In the genomic region with DNA sequence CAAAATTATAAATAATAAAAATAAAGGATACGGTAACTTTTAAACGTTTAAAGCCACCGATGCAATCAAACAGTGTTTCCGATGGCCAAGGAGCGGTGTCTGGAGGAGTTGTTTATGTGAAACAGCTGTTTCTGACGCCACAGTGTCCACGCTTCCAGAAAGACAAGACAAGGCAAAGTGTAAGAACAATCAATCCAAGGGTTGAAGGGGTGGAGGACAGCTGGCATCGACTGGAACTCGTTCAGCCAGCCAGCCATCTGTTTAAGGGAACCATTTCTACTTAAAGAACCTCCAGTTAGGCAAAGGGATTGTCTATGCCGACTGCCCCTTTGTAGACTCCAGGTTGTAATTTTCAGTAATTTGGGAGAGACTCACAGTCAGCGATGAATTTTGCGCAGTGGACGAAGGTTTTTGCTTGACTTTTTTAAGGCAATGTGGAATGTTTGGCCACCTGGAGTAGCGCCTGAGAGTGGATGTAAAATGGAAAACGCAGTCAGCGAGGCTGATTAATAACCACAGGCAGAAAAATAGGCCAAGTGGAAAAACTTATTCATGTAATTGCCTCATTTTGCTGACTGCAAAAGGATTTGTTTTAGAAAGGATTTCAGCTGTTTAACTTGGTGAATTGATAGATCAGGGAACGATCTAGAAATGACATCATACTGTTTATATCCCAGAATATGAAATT, we compare ENCODE assay signal across 12 mouse cellular contexts. TPM values are rescaled to one million over a fixed set of nuclear protein-coding genes. Genes with fewer than 3 reads are reported as not detected.
DNase-seq lines count a peak whose midpoint lies in the region; ATAC-seq lines count a peak whose summit lies in the region.
"Had no signal": no experiment of that assay in that cellular context is flagged by ENCODE, and none has a peak within 500 bp of the region (broad histone marks: within the 10 kb centered on the region; RNA-seq: fewer than 3 reads in every experiment).

No protein-coding gene starts in this region.

- H3K27ac ChIP-seq in heart, embryonic 13.5 days (replicated peaks) = no peak overlapping the region
- H3K27ac ChIP-seq in embryonic facial prominence, embryonic 13.5 days = peak overlapping the region; percentile 7; the same call in 1 of the 2 replicates
- H3K27ac ChIP-seq in lung, embryonic 16.5 days (ENCODE audit: low read length) = 0 out of 2 replicates have a peak overlapping the region, but pooled peaks have one; percentile 36
- H3K27ac ChIP-seq: neural tube, embryonic 12.5 days had no signal

- 76% methylated on average over 17 of the region's 17 CpGs for WGBS in heart, embryonic 13.5 days
- 50% methylated on average over 17 of the region's 17 CpGs for WGBS in embryonic facial prominence, embryonic 13.5 days
- WGBS in lung, embryonic 16.5 days = 42% methylated on average over 17 of the region's 17 CpGs

- no peak for ATAC-seq in heart, embryonic 13.5 days (ENCODE audit: extremely low read depth, insufficient number of reproducible peaks, low FRiP score, low TSS enrichment)
- ATAC-seq in embryonic facial prominence, embryonic 13.5 days (ENCODE audit: insufficient number of reproducible peaks, insufficient read depth, low FRiP score, low TSS enrichment, low read depth) = no peak
- peak; percentile 86 for ATAC-seq in lung, embryonic 16.5 days (ENCODE audit: low read depth)

- DNase-seq in heart, adult 11 months = no peak
- peak; percentile 6 for DNase-seq in NIH3T3 (ENCODE audit: low read depth)
- DNase-seq in right cerebral cortex, adult 2 months (ENCODE audit: low spot score in 2 of 2) = no peak
- DNase-seq in left cerebral cortex, postnatal 36 days (ENCODE audit: low spot score in 2 of 2) = no peak
- DNase-seq in cerebellum, adult 11-12 months = no peak
- DNase-seq: adrenal gland, postnatal 36 days; layer of hippocampus, adult 9-11 months; spleen, adult 18-20 months had no signal

- H3K27me3 ChIP-seq in heart, embryonic 13.5 days (replicated peaks) = no peaks in the 10 kb centered on the region
- H3K27me3 ChIP-seq in embryonic facial prominence, embryonic 13.5 days = no peaks in the 10 kb centered on the region
- no peaks in the 10 kb centered on the region for H3K27me3 ChIP-seq in lung, embryonic 16.5 days (ENCODE audit: control insufficient read depth, insufficient read depth, low read depth, low read length)
- H3K27me3 ChIP-seq: neural tube, embryonic 12.5 days had no signal

- no peaks in the 10 kb centered on the region for H3K4me1 ChIP-seq in heart, embryonic 13.5 days
- peaks cover 8% of the 10 kb centered on the region for H3K4me1 ChIP-seq in embryonic facial prominence, embryonic 13.5 days
- H3K4me1 ChIP-seq in lung, embryonic 16.5 days (replicated peaks; ENCODE audit: control insufficient read depth, insufficient read depth, low read length) = 0 out of 2 replicates have a peak, but pooled peaks cover 3% of the 10 kb centered on the region
- H3K4me1 ChIP-seq: neural tube, embryonic 12.5 days had no signal

- intact Hi-C loops in left cerebral cortex, postnatal 36 days (cut with DNase I) = no loop called here

- peak overlapping the region; percentile 9; the same call in 1 of the 2 replicates for H3K4me2 ChIP-seq in heart, embryonic 13.5 days
- H3K4me2 ChIP-seq in embryonic facial prominence, embryonic 13.5 days = peak overlapping the region; percentile 24; the same call in 1 of the 2 replicates
- H3K4me2 ChIP-seq in lung, embryonic 16.5 days (ENCODE audit: low read depth, low read length) = peak overlapping the region; percentile 43
- H3K4me2 ChIP-seq: neural tube, embryonic 12.5 days had no signal

- H3K4me3 ChIP-seq in heart, embryonic 13.5 days = no peak overlapping the region
- no peak overlapping the region for H3K4me3 ChIP-seq in embryonic facial prominence, embryonic 13.5 days
- H3K4me3 ChIP-seq in lung, embryonic 16.5 days (ENCODE audit: low read length) = peak overlapping the region; percentile 8; the same call in 1 of the 2 replicates
- H3K4me3 ChIP-seq: neural tube, embryonic 12.5 days had no signal

- H3K36me3 ChIP-seq in heart, embryonic 13.5 days = no peaks in the 10 kb centered on the region
- no peaks in the 10 kb centered on the region for H3K36me3 ChIP-seq in embryonic facial prominence, embryonic 13.5 days
- H3K36me3 ChIP-seq in lung, embryonic 16.5 days (ENCODE audit: control insufficient read depth, insufficient read depth, low read length) = no peaks in the 10 kb centered on the region
- H3K36me3 ChIP-seq: neural tube, embryonic 12.5 days had no signal

- H3K9me3 ChIP-seq in heart, embryonic 13.5 days = no peaks in the 10 kb centered on the region
- no peaks in the 10 kb centered on the region for H3K9me3 ChIP-seq in embryonic facial prominence, embryonic 13.5 days
- H3K9me3 ChIP-seq in lung, embryonic 16.5 days (ENCODE audit: control insufficient read depth, low read length) = no peaks in the 10 kb centered on the region
- H3K9me3 ChIP-seq: neural tube, embryonic 12.5 days had no signal

- H3K9ac ChIP-seq in heart, embryonic 13.5 days = no peak overlapping the region
- no peak overlapping the region for H3K9ac ChIP-seq in embryonic facial prominence, embryonic 13.5 days
- no peak overlapping the region for H3K9ac ChIP-seq in lung, embryonic 16.5 days (ENCODE audit: low read length)
- H3K9ac ChIP-seq: neural tube, embryonic 12.5 days had no signal

RNA-seq across cellular contexts. Expression of gene Parp8, which starts 37.4 kb away (rescaled TPM):
- polyA plus RNA-seq in heart, embryonic 13.5 days (2015; fragmentation: Nextera tagmentation; extraction: Ambion mirVana) = 12.1 and 13.5 TPM in 2 replicates
- polyA plus RNA-seq in embryonic facial prominence, embryonic 13.5 days (2015; fragmentation: Nextera tagmentation; extraction: Ambion mirVana) = 19.9 and 21.2 TPM in 2 replicates
- 9.6 and 10.1 TPM in 2 replicates for polyA plus RNA-seq in lung, embryonic 16.5 days (2015; fragmentation: Nextera tagmentation; extraction: Ambion mirVana)
- 10 to 100 TPM; 16.2 to 23.5 TPM for total RNA-seq in left cerebral cortex, postnatal 36 days (2021)
